Mouse (Mus musculus): ENCODE measurements around the gene Mbd3.

The Mbd3 gene

DNA sequence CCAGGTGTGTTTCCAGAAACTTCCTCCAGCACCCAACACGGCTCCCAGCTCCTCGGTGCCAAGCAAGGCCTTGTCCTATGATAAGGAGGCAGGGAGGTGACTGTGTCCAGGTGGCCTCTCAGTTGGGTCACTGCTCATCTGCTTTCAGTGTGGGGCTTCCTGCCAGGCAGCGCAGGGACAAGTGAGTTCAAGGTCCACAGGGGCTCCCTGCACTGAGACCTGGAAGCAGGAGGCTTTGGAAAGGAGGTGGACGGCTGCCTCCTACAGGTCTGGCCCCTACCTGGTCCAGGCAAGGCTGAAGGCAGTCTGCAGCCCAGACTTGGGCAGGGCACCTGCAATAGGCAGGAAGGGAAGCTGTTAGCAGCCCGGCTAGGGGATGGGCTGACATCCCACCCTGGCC lies 6.7 kb downstream of the Mbd3 start:
- no peak for DNase-seq

- no peak for DNase-seq
Observed at GRCm38 (mm10) chr10:80390697-80391096, 8.7 kb downstream of the Mbd3 start.

DNA sequence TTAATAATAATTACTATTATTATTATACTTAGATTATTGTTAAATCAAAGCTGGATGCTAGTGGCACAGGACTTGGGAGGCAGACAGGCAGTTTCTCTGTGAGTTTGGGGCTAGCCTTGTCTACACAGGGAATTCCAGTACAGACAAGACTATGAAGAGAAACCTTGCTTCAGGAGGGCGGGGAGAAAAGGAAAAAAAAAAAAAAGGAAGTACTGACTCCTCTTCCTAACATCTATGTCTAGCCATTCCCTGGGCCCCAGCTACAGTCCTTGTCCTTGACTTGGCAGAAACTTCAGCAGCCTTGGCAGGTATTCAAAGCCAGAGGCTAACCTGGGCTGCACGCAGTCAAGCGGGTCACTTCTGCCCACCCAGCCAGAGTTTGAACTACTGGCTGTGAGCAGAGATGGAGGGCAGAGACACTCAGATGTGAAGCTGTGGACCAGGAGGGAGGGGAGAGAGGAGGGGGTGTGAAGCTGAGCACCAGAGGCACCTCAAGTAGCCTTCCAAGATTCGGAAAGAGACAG lies 10.1 kb downstream of the Mbd3 start:
- no peak for DNase-seq

DNA sequence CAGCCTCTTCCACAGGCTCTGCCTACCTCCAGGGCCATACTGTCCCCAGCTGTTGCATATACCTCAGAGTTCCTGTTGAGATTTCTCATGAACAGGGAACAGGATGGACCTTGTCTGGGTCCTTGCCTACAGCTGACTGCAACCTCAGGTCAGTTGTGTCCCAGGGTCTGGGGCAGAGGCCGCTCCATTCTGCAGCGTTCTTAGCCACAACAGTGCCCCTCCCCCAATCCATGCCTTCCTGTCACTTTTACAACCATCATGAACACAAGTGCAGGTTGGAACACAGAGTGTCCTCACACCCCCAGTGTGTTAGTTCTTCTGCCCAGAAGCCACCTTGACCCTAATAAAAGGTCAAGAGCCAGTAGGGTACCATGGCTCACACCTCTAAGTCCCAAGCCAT lies 10.6 kb downstream of the Mbd3 start:
- no peak for DNase-seq

GRCm38 (mm10) chr10:80387522-80387959 lies 11.8 kb downstream of the Mbd3 start, which contains the start of gene Mex3d:
TSS of gene Mex3d (minus strand) at chr10:80387659.
- peak; percentile 93 for DNase-seq

GRCm38 (mm10) chr10:80386735-80387471 lies 12.4 kb downstream of the Mbd3 start:
- peak; percentile 28 for DNase-seq

DNA sequence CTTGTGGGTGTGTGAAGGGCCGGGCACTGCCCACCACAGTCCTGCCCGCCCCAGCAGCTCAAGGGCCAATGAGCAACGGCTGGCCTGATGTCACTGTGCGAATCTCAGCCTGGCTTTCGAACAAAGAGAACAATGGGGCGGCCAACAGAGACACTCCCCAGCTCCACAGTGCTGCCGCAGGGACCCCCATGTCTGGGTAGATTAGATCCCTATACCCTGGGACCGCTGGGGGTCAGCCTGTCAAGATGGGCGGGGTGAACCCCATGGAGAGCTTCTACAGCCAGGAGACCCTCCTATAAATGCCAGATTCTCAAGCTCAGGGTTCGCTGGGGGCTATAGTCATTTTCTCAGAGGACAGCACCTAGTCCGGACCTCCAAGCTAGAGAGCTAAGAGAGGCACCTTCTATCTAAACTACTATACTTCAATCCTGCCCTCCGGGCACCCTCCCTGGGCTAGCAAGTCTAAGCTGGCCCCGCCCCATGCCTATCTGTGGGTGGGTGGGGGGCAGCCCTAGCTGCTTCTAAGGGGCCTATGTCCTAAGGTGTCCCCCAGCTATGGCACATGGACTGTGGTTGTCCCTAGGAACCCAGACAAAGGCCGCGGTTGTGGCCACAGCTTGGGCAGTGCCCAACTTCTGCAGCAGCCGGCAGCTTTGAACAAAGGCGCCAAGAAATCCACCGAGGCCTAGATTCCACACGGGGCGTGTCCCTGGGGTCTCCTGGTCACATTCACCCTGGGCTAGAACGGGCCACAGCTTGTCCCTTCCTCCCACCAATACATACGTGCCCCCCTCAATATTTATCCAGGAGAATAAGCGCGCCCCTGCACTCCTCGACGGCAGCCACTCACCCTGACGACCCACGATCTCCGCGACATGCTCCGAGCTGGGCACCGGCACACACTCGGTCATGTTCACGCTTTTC lies 13.3 kb downstream of the Mbd3 start:
- DNase-seq, result peak; percentile 46

DNA sequence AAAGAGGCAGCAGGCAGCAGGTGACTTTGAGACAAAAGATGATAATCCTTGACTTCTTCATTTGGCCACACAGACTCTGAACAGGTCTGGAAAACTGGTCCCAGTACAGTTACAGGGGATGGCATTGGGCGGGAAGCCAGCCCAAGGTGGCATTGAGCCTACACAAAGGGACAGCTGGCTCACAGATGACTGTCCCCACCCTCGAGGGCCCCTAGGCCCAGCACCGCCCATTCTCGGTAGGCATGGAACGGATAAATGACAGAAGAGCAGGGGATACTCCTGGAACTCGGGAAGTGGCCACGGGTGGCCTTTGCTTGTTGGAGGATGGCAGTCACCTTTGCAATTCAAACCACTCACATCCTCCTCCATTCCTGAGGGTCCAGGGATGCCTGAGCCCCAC lies 14.0 kb downstream of the Mbd3 start:
- no peak for DNase-seq

- no peak for DNase-seq
Observed at GRCm38 (mm10) chr10:80384709-80385108, 14.6 kb downstream of the Mbd3 start.

DNA sequence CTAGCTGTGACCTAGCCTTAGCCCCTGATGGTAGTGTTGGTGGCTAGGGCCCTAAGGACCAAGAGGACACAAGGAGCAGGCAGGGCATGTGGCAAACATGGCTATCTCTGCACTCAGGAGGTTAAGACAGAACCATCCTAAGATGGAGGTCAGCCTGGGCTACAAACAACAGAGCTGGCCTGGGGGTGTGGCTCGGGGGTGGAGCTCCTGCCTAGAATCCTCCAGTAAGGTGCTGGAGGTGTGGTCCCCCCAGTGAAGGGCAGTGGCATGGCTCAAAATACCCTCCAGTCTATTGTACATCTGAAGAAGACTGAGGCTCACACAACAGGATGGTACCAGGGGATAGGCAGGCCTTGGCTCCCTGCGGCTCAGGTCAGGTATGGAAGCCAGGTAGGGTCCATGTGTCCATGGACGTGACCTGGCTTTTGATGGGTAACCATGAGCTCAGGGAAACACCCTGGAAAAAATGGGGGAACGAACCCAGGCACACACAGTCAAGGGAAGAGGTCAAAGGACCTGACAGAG lies 15.2 kb downstream of the Mbd3 start:
- no peak for DNase-seq

DNA sequence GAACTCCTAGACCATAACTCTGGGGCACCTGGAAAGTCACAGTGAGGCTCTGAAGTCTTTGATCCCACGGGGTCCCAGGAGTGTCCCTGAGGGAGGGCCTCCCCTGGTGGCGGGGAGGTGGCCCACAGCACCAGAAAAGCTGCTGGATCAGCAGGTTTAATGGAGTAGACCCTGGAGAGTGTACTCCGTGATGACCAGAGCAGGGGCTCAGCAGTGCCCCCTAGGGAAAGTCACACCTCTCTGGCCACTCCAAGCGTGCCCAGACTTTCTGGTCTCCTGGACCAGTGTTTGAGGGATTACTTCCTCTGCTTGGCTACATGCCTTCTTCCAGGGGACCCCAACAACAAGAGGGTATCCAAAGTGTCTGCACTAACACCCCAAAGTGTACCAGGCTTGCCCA lies 15.9 kb downstream of the Mbd3 start:
- DNase-seq, result peak; percentile 27

DNA sequence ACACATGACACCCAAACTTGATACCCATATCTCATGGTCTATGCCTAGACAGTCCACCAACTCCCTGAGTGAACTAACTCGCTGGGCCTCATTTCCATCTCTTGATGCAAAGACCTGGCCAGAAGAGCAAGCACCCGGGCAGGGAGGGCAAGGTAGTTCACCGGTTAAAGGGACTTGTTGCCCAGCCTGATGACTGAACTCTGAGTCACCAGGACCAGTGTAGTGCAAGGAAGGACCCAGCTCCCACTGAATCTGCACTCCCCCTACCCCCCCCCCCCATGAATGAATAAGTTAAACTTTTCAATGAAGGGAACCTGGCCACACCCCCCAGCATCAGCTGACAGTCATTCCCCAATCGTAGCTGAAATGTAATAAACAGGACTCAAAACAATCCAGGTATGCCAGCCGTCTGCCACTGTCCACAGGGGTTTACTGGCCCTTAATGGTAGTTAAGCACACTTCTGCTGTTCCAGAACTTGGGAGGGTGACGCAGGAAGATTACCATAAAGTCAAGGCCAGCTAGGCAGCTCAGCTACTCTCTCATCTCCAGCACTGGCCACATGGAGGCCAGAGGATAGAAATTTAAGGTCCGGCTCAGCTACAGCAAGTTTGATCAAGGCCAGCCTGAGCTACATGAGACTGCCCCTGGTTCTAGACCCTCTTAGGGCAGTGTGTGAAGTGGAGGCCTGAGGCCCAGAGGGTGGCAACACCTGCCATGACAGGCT lies 16.5 kb downstream of the Mbd3 start:
- DNase-seq, result no peak

GRCm38 (mm10) chr10:80377716-80378115 lies 21.6 kb downstream of the Mbd3 start:
- peak; percentile 51 for DNase-seq

- DNase-seq, result peak; percentile 97
Observed at GRCm38 (mm10) chr10:80376160-80376559, 23.2 kb downstream of the Mbd3 start.

- peak; percentile 86 for DNase-seq
Observed at GRCm38 (mm10) chr10:80374063-80374462, 25.3 kb downstream of the Mbd3 start.

GRCm38 (mm10) chr10:80372706-80373105 lies 26.6 kb downstream of the Mbd3 start:
- no peak for DNase-seq

DNA sequence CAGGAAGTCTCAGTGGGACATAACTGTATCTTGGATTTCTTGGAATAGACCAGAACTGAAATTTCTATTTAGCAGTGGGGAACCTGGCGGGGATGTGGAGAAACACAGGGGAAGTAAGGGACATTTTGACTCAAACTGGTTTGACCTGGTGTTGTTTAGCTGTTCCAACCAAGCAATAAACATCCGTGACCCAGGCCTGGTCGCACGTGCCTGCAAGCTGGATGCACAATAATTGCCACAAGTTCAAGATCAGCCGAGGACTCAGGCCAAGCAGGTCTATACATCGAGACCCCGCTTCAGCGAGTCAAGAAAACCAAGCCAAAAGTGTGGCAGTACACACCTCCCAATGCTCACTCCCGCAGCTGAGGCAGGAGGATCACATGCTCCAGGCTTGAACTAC lies 27.4 kb downstream of the Mbd3 start:
- DNase-seq, result no peak

- DNase-seq, result peak; percentile 67
Observed at GRCm38 (mm10) chr10:80371411-80371966, 27.9 kb downstream of the Mbd3 start.

DNA sequence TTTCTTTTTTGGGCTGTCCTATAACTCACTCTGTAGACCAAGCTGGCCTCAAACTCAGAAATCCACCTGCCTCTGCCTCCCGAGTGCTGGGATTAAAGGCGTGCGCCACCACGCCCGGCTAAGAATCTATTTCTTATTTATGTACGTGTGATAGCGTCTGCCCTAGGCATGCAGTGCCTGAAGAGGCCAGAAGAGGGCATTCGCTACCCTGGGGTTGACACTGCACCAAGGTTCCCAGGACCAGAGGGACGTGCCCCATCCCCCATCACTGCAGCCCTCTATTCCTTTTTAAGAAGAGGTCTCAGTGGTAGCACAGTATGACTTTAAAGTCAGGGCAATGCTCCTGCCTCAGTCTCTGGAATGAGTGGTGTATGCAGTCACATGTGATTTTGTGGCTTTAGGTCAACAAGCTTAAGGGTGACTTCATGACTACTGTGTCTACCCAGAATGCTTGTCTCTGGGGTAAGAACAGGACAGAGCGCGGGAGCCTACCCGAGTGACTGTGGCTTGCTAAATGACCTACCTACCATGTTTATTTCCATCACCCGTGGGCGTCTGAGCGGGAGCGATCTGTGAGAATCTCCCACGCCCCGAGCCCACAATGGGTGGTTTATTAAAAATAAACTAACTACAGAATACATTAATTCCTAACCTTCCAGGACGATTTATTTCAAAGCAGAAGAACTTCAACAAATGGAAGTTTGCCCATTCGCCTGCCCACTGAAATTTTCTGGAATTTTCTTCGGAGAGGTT lies 29.2 kb downstream of the Mbd3 start:
- DNase-seq, result no peak

DNA sequence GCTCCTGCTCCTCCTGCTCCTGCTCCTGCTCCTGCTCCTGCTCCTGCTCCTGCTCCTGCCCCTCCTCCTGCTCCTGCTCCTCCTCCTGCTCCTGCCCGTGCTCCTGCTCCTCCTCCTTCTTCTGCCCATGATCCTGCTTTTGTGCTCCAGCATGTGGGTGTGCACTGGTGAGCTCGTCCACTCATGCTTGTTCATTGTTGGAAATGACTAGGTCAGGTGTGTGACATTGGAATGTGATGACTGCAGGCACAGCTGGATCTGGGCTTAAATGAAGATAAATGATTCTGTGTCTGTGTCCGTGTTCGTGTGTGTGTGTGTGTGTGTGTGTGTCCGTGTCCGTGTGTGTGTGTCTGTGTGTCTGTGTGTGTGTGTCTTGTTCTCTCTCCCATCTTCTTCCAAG lies 31.0 kb downstream of the Mbd3 start:
- no peak for DNase-seq

- DNase-seq, result no peak
Observed at GRCm38 (mm10) chr10:80367954-80368353, 31.4 kb downstream of the Mbd3 start.

GRCm38 (mm10) chr10:80365736-80366135 lies 33.6 kb downstream of the Mbd3 start:
- no peak for DNase-seq

Data from lung, postnatal 14 days (tissue).